Mouse (Mus musculus): ENCODE results near the gene Syce2. TPM values are rescaled to one million over a fixed set of nuclear protein-coding genes. Genes with fewer than 3 reads are reported as not detected.

Gene Syce2
- total RNA-seq, 1 experiment from 2014 or later, result 138 TPM

GRCm38 (mm10) chr8:84917781-84918180 is 45.9 kb downstream of the Syce2 start:
- ATAC-seq (replicated peaks; ENCODE audit: low read depth, poor library complexity, severe bottlenecking), result no peak

DNA sequence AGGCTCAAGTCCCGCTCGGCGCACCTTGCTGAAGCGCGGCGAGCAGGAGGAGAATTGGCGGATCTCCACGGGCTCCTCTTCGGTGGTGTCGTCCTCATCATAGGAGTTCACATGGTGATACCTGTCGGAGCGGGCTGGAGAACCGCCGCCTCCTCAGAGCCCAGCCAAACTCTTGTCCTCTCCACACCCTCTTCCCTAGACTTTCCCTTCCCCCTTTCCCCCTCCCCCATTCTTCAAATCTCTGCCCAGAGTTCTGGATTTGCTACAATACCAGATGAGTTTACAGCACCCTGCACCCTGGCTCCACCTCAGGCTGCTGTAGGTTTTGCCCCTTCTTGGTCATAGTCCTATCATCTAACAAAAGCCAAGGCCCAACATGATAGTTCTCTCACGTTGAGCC is 46.7 kb downstream of the Syce2 start:
- no peak for ATAC-seq (replicated peaks; ENCODE audit: low read depth, poor library complexity, severe bottlenecking)

- no peak for ATAC-seq (replicated peaks; ENCODE audit: low read depth, poor library complexity, severe bottlenecking)
These were observed 49.7 kb downstream of the Syce2 start for GRCm38 (mm10) chr8:84921596-84921995.

DNA sequence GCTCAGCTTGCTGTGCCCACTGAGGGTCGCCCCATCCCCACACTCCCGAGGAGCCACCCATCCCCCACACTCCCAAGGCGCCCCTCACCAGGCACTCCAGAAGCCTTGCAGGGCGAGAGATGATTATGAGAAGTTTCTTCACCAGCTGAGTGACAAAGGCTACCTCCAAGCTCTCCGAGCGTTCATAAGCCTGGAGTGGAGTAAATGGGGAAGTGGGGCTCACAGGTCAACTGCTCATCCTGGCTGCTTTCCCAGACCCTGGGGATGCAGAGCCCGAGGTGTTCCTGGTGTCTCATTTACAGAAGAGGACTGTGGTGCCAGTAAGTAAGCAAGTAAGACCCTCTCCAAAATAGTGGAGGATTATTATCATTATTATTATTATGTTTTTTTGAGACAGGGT is 53.6 kb downstream of the Syce2 start:
- 0 out of 2 replicates have a peak, but pooled peaks have one; percentile 23 for ATAC-seq (replicated peaks; ENCODE audit: low read depth, poor library complexity, severe bottlenecking)

DNA sequence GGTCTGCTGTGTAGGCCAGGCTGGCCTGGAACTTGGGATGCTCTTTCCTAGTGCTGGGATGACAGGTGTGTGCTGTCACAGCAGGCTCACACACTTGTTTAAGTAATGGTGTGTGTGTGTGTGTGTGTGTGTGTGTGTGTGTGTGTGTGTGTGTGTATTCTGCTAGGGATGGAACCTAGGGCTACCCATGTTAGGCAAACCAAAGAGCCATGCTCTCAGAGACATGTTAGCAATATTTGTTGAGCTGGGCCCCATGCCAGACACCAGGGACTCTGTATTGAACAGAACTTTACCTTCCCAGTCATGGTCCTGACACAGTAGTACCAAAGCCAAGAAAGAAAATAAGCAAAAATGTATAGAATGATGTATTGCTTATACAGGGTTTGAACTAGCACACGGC is 55.6 kb downstream of the Syce2 start:
- ATAC-seq (replicated peaks; ENCODE audit: low read depth, poor library complexity, severe bottlenecking), result no peak

- ATAC-seq (replicated peaks; ENCODE audit: low read depth, poor library complexity, severe bottlenecking), result peak; percentile 79; the same call in 1 of the 2 replicates
These were observed 56.8 kb downstream of the Syce2 start for GRCm38 (mm10) chr8:84928456-84929306.

DNA sequence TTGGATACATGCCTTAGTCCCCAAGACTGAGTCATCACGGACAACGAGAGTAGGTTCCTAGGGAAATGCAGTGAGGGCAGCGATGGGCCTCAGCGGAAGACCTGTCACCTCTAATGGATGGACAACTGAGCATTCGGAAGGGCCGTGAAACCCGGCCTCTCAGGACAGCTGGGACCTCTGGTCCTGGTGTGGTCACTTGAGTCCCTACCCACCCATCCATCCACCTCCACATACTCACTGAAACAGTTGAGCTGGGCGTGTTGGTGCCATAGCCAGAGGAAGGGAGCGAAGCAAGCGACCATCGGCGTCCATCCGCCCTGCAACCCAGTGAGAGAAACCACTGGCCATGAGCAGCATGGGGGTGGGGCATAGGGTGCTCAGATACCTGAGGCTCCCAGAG is 58.7 kb downstream of the Syce2 start:
- no peak for ATAC-seq (replicated peaks; ENCODE audit: low read depth, poor library complexity, severe bottlenecking)

DNA sequence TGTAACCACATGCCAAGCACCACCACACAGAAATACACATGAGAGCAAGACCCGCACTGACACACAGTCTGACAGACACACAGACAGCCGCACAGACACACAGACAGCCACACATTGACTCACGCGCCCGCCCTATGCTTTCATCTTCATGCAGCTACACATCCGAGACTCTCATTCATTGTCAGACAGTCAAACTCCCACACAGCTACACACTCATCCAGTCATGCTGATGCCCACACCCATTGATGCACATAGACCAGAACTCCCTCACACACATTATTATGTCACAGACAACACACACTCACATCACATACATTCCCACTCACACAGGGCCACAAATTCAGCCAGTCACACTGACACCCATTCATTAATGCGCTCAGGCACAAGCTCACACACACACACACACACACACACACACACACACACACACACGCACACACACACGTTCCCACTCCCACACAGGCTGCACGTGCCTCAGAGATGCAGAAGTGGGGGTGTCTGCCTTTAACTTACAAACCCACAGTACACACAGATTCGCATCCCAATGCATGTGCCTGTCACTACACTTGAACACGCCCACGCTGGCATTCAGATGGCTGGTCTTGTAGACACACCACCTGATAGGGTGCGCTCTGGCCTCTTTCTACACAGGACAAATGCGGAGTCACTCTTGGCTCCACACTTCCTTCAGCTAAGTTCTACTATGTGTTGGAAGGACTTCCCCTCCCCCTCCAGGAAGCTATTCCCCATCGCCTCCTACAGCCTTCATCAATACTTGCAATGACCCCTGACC is 62.1 kb downstream of the Syce2 start:
- no peak for ATAC-seq (replicated peaks; ENCODE audit: low read depth, poor library complexity, severe bottlenecking)

GRCm38 (mm10) chr8:84934860-84935259 is 62.9 kb downstream of the Syce2 start:
- no peak for ATAC-seq (replicated peaks; ENCODE audit: low read depth, poor library complexity, severe bottlenecking)

- peak; percentile 35 for ATAC-seq (replicated peaks; ENCODE audit: low read depth, poor library complexity, severe bottlenecking)
These were observed 63.6 kb downstream of the Syce2 start for GRCm38 (mm10) chr8:84935489-84935888.

- no peak for ATAC-seq (replicated peaks; ENCODE audit: low read depth, poor library complexity, severe bottlenecking)
These were observed 64.4 kb downstream of the Syce2 start for GRCm38 (mm10) chr8:84936041-84936961.

- peak; percentile 81 for ATAC-seq (replicated peaks; ENCODE audit: low read depth, poor library complexity, severe bottlenecking)
These were observed 65.1 kb downstream of the Syce2 start, which contains the start of gene Mast1 for GRCm38 (mm10) chr8:84936962-84937546. Mast1 (minus strand) TSS chr8:84937359.

Other genes starting within 250 kb of the Syce2 start
- 73.6 and 80.7 TPM in 2 replicates for gene Ier2, start 209.3 kb upstream of the Syce2 start, total RNA-seq (2017)
- gene Trmt1, start 185.8 kb upstream of the Syce2 start, total RNA-seq (2017), result 85.0 and 102 TPM in 2 replicates
- 46.5 and 55.3 TPM in 2 replicates for gene Nacc1, start 184.2 kb upstream of the Syce2 start, total RNA-seq (2017)
- gene Lyl1, start 170.7 kb upstream of the Syce2 start, total RNA-seq (2017), result 38.8 and 47.8 TPM in 2 replicates
- gene G430095P16Rik, start 149.1 kb upstream of the Syce2 start, total RNA-seq (2017), result 13.2 and 22.4 TPM in 2 replicates
- gene Nfix, start 71.8 kb upstream of the Syce2 start, total RNA-seq (2017), result 11.6 and 15.5 TPM in 2 replicates
- 2.8 and 4.1 TPM in 2 replicates for gene Dand5, start 49.3 kb upstream of the Syce2 start, total RNA-seq (2017)
- 56.5 and 63.7 TPM in 2 replicates for gene Gadd45gip1, start 40.6 kb upstream of the Syce2 start, total RNA-seq (2017)
- 30.0 and 45.4 TPM in 2 replicates for gene Rad23a, start 31.4 kb upstream of the Syce2 start, total RNA-seq (2017)
- 1,972 and 2,060 TPM in 2 replicates for gene Calr, start 25.2 kb upstream of the Syce2 start, total RNA-seq (2017)
- gene Farsa, start 15.1 kb upstream of the Syce2 start, total RNA-seq (2017), result 130 and 162 TPM in 2 replicates
- 16.4 and 25.2 TPM in 2 replicates for gene Gcdh, start 21.8 kb downstream of the Syce2 start, total RNA-seq (2017)
- gene Klf1, start 29.8 kb downstream of the Syce2 start, total RNA-seq (2017), result 71.2 and 79.8 TPM in 2 replicates
- gene Dnase2a, start 36.4 kb downstream of the Syce2 start, total RNA-seq (2017), result 41.0 and 47.0 TPM in 2 replicates
- not detected in 2 replicates for gene Mast1, start 65.2 kb downstream of the Syce2 start, total RNA-seq (2017)
- not detected in 2 replicates for gene Rtbdn, start 74.9 kb downstream of the Syce2 start, total RNA-seq (2017)
- gene Gm49661, start 97.3 kb downstream of the Syce2 start, total RNA-seq (2017), result not detected in 2 replicates
- gene Prdx2, start 97.5 kb downstream of the Syce2 start, total RNA-seq (2017), result 631 and 634 TPM in 2 replicates
- 95.8 and 148 TPM in 2 replicates for gene Rnaseh2a, start 97.7 kb downstream of the Syce2 start, total RNA-seq (2017)
- gene Junb, start 106.6 kb downstream of the Syce2 start, total RNA-seq (2017), result 82.2 and 102 TPM in 2 replicates
- 9.2 and 13.5 TPM in 2 replicates for gene Hook2, start 118.5 kb downstream of the Syce2 start, total RNA-seq (2017)
- not detected in 2 replicates for gene Best2, start 142.4 kb downstream of the Syce2 start, total RNA-seq (2017)
- 52.3 and 52.6 TPM in 2 replicates for gene Asna1, start 153.2 kb downstream of the Syce2 start, total RNA-seq (2017)
- 202 and 410 TPM in 2 replicates for gene Trir, start 154.7 kb downstream of the Syce2 start, total RNA-seq (2017)
- gene Tnpo2, start 164.8 kb downstream of the Syce2 start, total RNA-seq (2017), result 15.5 and 23.2 TPM in 2 replicates
- 3.9 and 8.4 TPM in 2 replicates for gene Fbxw9, start 187.9 kb downstream of the Syce2 start, total RNA-seq (2017)
- not detected in 2 replicates for gene Gm5741, start 195.9 kb downstream of the Syce2 start, total RNA-seq (2017)
- 29.8 and 34.1 TPM in 2 replicates for gene Dhps, start 199.6 kb downstream of the Syce2 start, total RNA-seq (2017)
- 52.3 and 58.1 TPM in 2 replicates for gene Wdr83os, start 208.6 kb downstream of the Syce2 start, total RNA-seq (2017)
- 25.7 and 26.7 TPM in 2 replicates for gene Wdr83, start 209.2 kb downstream of the Syce2 start, total RNA-seq (2017)
- 39.6 and 42.0 TPM in 2 replicates for gene Man2b1, start 211.2 kb downstream of the Syce2 start, total RNA-seq (2017)